31 mouse cellular contexts compared by ENCODE assay signal in the genomic region with DNA sequence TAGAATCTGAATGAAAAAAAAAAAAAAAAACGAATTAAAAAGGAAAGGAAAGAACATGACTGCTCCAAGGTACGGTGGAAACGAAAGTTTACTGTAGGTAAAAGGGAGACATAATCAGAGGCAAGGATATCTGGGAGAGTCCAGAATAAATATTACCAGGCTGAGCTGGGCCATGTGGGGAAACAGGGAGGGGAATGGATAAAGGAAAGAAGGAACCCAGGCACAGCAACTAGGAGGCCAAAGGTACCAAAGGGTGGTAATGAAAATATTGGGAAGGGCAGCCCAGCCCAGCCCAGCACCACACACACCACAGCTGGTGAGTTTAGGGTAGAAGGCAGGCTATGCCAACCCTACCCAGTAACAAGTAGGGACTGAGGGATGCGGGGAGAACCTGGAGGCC. TPM values are rescaled to one million over a fixed set of nuclear protein-coding genes. Genes with fewer than 3 reads are reported as not detected.
"Had no signal": no experiment of that assay in that cellular context is flagged by ENCODE, and none has a peak within 500 bp of the region (broad histone marks: within the 10 kb centered on the region; RNA-seq: fewer than 3 reads in every experiment).

No protein-coding gene starts in this region.

- H3K36me3 ChIP-seq: heart, embryonic 10.5 days; heart, embryonic 12.5 days; hindbrain, embryonic 10.5 days; hindbrain, embryonic 12.5 days; kidney, embryonic 15.5 days; limb, embryonic 13.5 days had no signal

- H3K4me3 ChIP-seq: gastrocnemius, adult 2 months; heart, embryonic 10.5 days; heart, embryonic 12.5 days; hindbrain, embryonic 10.5 days; hindbrain, embryonic 12.5 days; kidney, embryonic 15.5 days; limb, embryonic 13.5 days had no signal

- H3K4me1 ChIP-seq: heart, embryonic 10.5 days; heart, embryonic 12.5 days; hindbrain, embryonic 10.5 days; hindbrain, embryonic 12.5 days; kidney, embryonic 15.5 days; limb, embryonic 13.5 days had no signal

- H3K9me3 ChIP-seq: heart, embryonic 10.5 days; heart, embryonic 12.5 days; hindbrain, embryonic 10.5 days; hindbrain, embryonic 12.5 days; kidney, embryonic 15.5 days; limb, embryonic 13.5 days had no signal

- H3K9ac ChIP-seq: heart, embryonic 12.5 days; hindbrain, embryonic 12.5 days; hindbrain, embryonic 14.5 days; kidney, embryonic 15.5 days; limb, embryonic 13.5 days had no signal

- DNase-seq: gastrocnemius, adult 2 months; gastrocnemius, postnatal 10 days; gastrocnemius, postnatal 25 days; heart, adult 18-20 months; heart, postnatal 10 days; heart, postnatal 4 days; kidney, adult 11 months; kidney, adult 2 months; kidney, adult 9 months; kidney, postnatal 14 days; kidney, postnatal 36 days; layer of hippocampus, adult 9-11 months; layer of hippocampus, postnatal 36 days; left cerebral cortex, postnatal 4 days had no signal

- H3K27ac ChIP-seq: gastrocnemius, adult 2 months; heart, embryonic 10.5 days; hindbrain, embryonic 10.5 days; hindbrain, embryonic 12.5 days; hindbrain, embryonic 14.5 days; kidney, embryonic 15.5 days; kidney, postnatal 0 days; limb, embryonic 13.5 days had no signal

- ATAC-seq: forebrain, embryonic 16.5 days; hindbrain, embryonic 16.5 days; intestine, embryonic 16.5 days had no signal

- H3K4me2 ChIP-seq: heart, embryonic 12.5 days; hindbrain, embryonic 12.5 days; hindbrain, embryonic 14.5 days; kidney, embryonic 15.5 days; limb, embryonic 13.5 days had no signal

RNA-seq across cellular contexts. Expression of gene Olfr323, which starts 4.6 kb away (rescaled TPM):
- polyA plus RNA-seq: forebrain, embryonic 16.5 days; frontal cortex, adult 2 months; heart, embryonic 10.5 days; heart, embryonic 12.5 days; heart, embryonic 14.5 days; heart, embryonic 16.5 days; hindbrain, embryonic 10.5 days; hindbrain, embryonic 12.5 days; hindbrain, embryonic 14.5 days; hindbrain, embryonic 16.5 days; intestine, embryonic 16.5 days; kidney, adult 2 months; kidney, embryonic 15.5 days; kidney, postnatal 0 days; limb, embryonic 11.5 days; limb, embryonic 13.5 days had no signal

RNA-seq across cellular contexts. Expression of gene Trim58, which starts 5.4 kb away (rescaled TPM):
- polyA plus RNA-seq: heart, embryonic 14.5 days; kidney, adult 2 months had no signal

RNA-seq across cellular contexts. Expression of gene 2210407C18Rik, which starts 19.0 kb away (rescaled TPM):
- polyA plus RNA-seq: forebrain, embryonic 16.5 days; frontal cortex, adult 2 months; heart, embryonic 10.5 days; heart, embryonic 12.5 days; heart, embryonic 14.5 days; heart, embryonic 16.5 days; hindbrain, embryonic 10.5 days; hindbrain, embryonic 12.5 days; hindbrain, embryonic 14.5 days; hindbrain, embryonic 16.5 days; kidney, adult 2 months; kidney, embryonic 15.5 days; kidney, postnatal 0 days; limb, embryonic 11.5 days; limb, embryonic 13.5 days had no signal

RNA-seq across cellular contexts. Expression of gene Olfr322, which starts 23.7 kb away (rescaled TPM):
- polyA plus RNA-seq: forebrain, embryonic 16.5 days; frontal cortex, adult 2 months; heart, embryonic 10.5 days; heart, embryonic 12.5 days; heart, embryonic 14.5 days; heart, embryonic 16.5 days; hindbrain, embryonic 10.5 days; hindbrain, embryonic 12.5 days; hindbrain, embryonic 14.5 days; hindbrain, embryonic 16.5 days; intestine, embryonic 14.5 days; intestine, embryonic 16.5 days; kidney, adult 2 months; large intestine, adult 2 months; limb, embryonic 11.5 days; limb, embryonic 13.5 days had no signal

RNA-seq across cellular contexts. Expression of gene Olfr324, which starts 40.0 kb away (rescaled TPM):
- polyA plus RNA-seq: forebrain, embryonic 16.5 days; heart, embryonic 10.5 days; heart, embryonic 12.5 days; heart, embryonic 14.5 days; heart, embryonic 16.5 days; hindbrain, embryonic 10.5 days; hindbrain, embryonic 12.5 days; hindbrain, embryonic 14.5 days; intestine, embryonic 14.5 days; intestine, embryonic 16.5 days; kidney, adult 2 months; kidney, embryonic 15.5 days; kidney, postnatal 0 days; large intestine, adult 2 months; limb, embryonic 11.5 days; limb, embryonic 13.5 days had no signal
